Mouse (Mus musculus) cerebellum, adult 2 months (tissue): Measurements from ENCODE around the gene Pradc1.

Experiments used
- CTCF ChIP-seq: fragments of 200-500 bp; IDR thresholded peaks from 2 replicates; pipeline ENCODE4 v1.5.1; 2011; ENCODE audit warnings: low read depth, mild to moderate bottlenecking, control low read depth, low read length, moderate library complexity, borderline replicate concordance; ENCODE audit not compliant: insufficient read depth
- POLR2A ChIP-seq: fragments of 200-500 bp; IDR thresholded peaks from 2 replicates; pipeline ENCODE4 v1.6.1; 2011; ENCODE audit warnings: low read length, control low read depth, borderline replicate concordance; ENCODE audit not compliant: insufficient read depth

DNA sequence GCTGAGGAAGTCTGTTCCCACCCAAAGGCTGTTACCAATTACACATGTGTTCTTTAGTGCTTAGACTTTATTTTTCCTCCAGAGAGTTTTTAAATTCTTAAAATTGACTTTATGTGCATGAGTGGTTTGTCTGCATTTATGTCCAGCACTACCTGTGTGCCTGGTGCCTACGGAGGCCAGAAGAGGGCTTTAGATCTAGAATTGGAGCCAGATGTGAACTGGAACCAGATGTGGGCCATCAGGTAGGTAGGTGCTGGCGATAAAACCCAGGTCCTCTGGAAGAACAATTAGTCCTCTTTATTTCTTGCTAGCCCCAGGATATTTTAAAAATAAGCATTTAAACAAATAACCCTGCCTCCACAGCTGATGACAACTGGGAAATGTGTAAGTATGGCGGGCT, 39.8 kb upstream of the Pradc1 start:
- no peak for TF ChIP-seq CTCF
- TF ChIP-seq POLR2A = no peak
